Mouse (Mus musculus) midbrain, postnatal 0 days (tissue): ENCODE measurements at regions not wholly inside any gene's neighbourhood (a gene's known extent, or its start where the extent isn't known, plus 50 kb on each side); places are given as distances from the start of the nearest gene placed in this dataset.

Experiments
- ATAC-seq: fragments of 200-750 bp; cut with Nextera tagmentation; 2 replicates; pipeline ENCODE4 v1.8.0; 2017; ENCODE audit warnings: moderate number of reproducible peaks, mild to moderate bottlenecking, moderate TSS enrichment, moderate library complexity; ENCODE audit not compliant: low FRiP score
- DNase-seq: peaks from one replicate; pipeline ENCODE4 v3.0.0-alpha.2; 2015; ENCODE audit warnings: low spot score
- H3K27ac ChIP-seq: fragments of 300-500 bp; sonication (generic); 2 replicates; pipeline ENCODE4 v1.5.1; 2014; ENCODE audit warnings: low read depth, mild to moderate bottlenecking, low read length, mixed read lengths
- H3K27me3 ChIP-seq: fragments of 300-500 bp; sonication (generic); 2 replicates; pipeline ENCODE4 v1.6.1; 2014; ENCODE audit warnings: low read length, control low read depth, mixed read lengths; ENCODE audit not compliant: insufficient read depth
- H3K36me3 ChIP-seq: fragments of 300-500 bp; sonication (generic); 2 replicates; pipeline ENCODE4 v1.6.1; 2014; ENCODE audit warnings: low read length, control low read depth, mixed read lengths; ENCODE audit not compliant: insufficient read depth
- H3K4me1 ChIP-seq: fragments of 300-500 bp; sonication (generic); 2 replicates; pipeline ENCODE4 v1.6.1; 2014; ENCODE audit warnings: mild to moderate bottlenecking, control low read depth, antibody characterized with exemption, low read length, mixed read lengths; ENCODE audit not compliant: insufficient read depth
- H3K4me2 ChIP-seq: fragments of 300-500 bp; sonication (generic); 2 replicates; pipeline ENCODE4 v1.6.1; 2014; ENCODE audit warnings: low read depth, mild to moderate bottlenecking, low read length, mixed read lengths; ENCODE audit not compliant: poor library complexity, severe bottlenecking
- H3K4me3 ChIP-seq: fragments of 300-500 bp; sonication (generic); 2 replicates; pipeline ENCODE4 v1.5.1; 2014; ENCODE audit warnings: low read depth, mild to moderate bottlenecking, low read length, moderate library complexity
- H3K9ac ChIP-seq: fragments of 300-500 bp; sonication (generic); replicated peaks from 2 replicates; pipeline ENCODE4 v1.6.1; 2014; ENCODE audit warnings: mild to moderate bottlenecking, low read length, moderate library complexity, mixed read lengths; ENCODE audit not compliant: poor library complexity, severe bottlenecking
- H3K9me3 ChIP-seq: fragments of 300-500 bp; sonication (generic); 2 replicates; pipeline ENCODE4 v1.6.1; 2016; ENCODE audit warnings: low read length, control low read depth
- CTCF ChIP-seq: IDR thresholded peaks from 2 replicates; pipeline ENCODE4 v1.5.1; 2016; ENCODE audit warnings: antibody characterized with exemption, mild to moderate bottlenecking
- WGBS: fragments of 180-500 bp; shearing (Covaris S2); extraction: QIAGEN DNeasy Blood & Tissue Kit; methylation state at CpG from one replicate; pipeline ENCODE4 v1.1.7; 2014; 5-methylcytosine and 5-hydroxymethylcytosine counted together

DNA sequence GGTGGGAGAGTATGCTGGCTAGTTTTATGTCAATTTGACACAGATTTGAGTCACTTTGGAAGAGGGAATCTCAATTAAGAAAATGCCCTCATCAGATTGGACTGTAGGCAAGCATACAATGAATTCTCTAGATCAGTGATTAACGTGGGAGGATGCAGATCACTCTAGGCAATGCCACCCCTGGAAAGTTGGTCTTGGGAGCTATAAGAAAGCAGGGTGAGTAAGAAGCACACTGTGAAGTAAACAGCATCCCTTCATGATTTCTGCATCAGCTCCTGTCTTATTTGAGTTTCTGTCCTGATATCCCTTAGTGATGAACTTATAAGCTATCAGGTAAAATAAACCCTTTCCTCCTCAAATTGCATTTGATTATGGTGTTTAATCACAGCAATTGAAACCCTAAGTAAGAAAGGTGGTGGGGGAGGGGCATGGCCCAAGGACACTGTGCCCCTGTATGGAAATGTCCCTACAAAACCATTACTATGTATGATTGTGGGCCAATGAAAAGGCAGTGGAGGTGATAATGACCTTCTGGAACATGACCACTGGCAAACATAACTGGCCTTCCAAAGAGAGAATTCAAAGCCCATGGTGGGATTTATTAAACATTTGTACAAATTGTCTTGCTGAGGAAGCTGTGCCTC is 640.3 kb upstream of the Vstm2b start:
- H3K4me3 ChIP-seq, result no peak overlapping the region
- H3K9ac ChIP-seq, result no peak overlapping the region
- DNase-seq, result no peak
- WGBS, result 63% methylated on average over 1 of the region's 1 CpGs
- H3K9me3 ChIP-seq, result no peaks in the 10 kb centered on the region
- H3K4me2 ChIP-seq, result no peak overlapping the region
- ATAC-seq, result no peak
- no peak for TF ChIP-seq CTCF
- H3K27ac ChIP-seq, result no peak overlapping the region
- no peaks in the 10 kb centered on the region for H3K27me3 ChIP-seq
- no peaks in the 10 kb centered on the region for H3K36me3 ChIP-seq
- H3K4me1 ChIP-seq, result no peaks in the 10 kb centered on the region

DNA sequence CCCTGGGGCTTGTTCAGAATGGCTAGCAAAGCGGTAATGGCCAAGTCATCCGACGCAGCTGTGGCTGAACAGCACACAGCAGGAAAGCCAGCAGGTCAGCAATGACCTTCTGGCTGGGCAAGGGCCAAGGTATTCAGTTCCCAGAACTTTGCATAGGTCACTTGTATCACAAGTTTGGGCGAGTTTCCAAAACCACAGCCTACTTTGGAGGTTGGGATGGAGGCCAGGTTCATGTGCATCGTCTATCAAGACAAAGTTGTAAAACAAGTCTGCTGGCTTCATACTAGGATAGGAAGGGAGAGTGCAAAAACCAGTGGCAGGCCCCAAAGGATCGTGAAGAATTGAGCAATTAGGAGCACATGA is 639.8 kb upstream of the Vstm2b start:
- Histone ChIP-seq H3K4me1 (no peaks in the 10 kb centered on the region), H3K9me3 (no peaks in the 10 kb centered on the region), H3K4me2 (no peak overlapping the region), H3K36me3 (no peaks in the 10 kb centered on the region), H3K4me3 (no peak overlapping the region), H3K27ac (no peak overlapping the region), H3K27me3 (no peaks in the 10 kb centered on the region), H3K9ac (no peak overlapping the region)
- ATAC-seq (no peak), DNase-seq (peak; percentile 16)
- no peak for TF ChIP-seq CTCF
- WGBS, result 65% methylated on average over 6 of the region's 6 CpGs

DNA sequence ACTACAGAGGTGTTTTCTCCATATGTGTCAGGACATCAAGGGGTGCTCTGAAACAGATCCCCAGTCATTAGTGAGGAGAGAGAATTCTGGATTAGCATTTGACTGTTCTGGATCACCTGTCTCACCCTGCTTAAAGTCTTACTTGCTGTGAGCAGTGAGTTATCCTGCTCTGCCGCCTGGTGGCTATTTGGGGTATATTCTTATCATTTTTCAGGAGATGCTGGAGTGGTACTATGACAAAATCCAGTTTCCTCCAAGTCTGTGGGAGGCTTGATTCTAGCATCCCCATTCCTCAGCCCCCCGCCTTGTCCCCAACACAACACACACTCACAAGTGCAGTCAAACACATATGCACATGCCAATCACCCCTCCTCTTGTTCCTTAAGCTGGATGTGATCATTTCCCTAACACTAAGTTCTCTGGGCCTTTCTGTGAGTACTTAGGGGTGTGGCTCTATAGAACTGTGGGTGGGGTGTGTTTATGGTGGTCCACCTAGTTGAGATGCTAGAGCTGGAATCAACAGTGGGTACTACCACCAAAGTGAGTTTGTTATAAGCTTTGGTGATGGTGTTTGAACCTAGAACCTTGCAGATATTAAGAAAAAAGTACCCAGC is 624.6 kb upstream of the Vstm2b start:
- DNase-seq (peak; percentile 72), ATAC-seq (peak; percentile 79)
- TF ChIP-seq CTCF, result peak; percentile 92
- Histone ChIP-seq H3K36me3 (no peaks in the 10 kb centered on the region), H3K27ac (no peak overlapping the region), H3K4me3 (no peak overlapping the region), H3K9me3 (no peaks in the 10 kb centered on the region), H3K27me3 (peaks cover 5% of the 10 kb centered on the region; the same call in 1 of the 2 replicates), H3K4me2 (no peak overlapping the region), H3K9ac (no peak overlapping the region), H3K4me1 (peaks cover 5% of the 10 kb centered on the region; the same call in 1 of the 2 replicates)
- WGBS, result 13% methylated on average over 2 of the region's 2 CpGs

- TF ChIP-seq CTCF, result no peak
- H3K9me3 ChIP-seq, result no peaks in the 10 kb centered on the region
- peaks cover 5% of the 10 kb centered on the region; the same call in 1 of the 2 replicates for H3K4me1 ChIP-seq
- H3K4me2 ChIP-seq, result no peak overlapping the region
- H3K9ac ChIP-seq, result no peak overlapping the region
- H3K27ac ChIP-seq, result no peak overlapping the region
- DNase-seq, result no peak
- ATAC-seq, result no peak
- no peak overlapping the region for H3K4me3 ChIP-seq
- no peaks in the 10 kb centered on the region for H3K36me3 ChIP-seq
- peaks cover 5% of the 10 kb centered on the region; the same call in 1 of the 2 replicates for H3K27me3 ChIP-seq
- 35% methylated on average over 9 of the region's 9 CpGs for WGBS
Observed at GRCm38 (mm10) chr7:40275078-40275477, 623.0 kb upstream of the Vstm2b start.

- no peak for TF ChIP-seq CTCF
- WGBS, result 9% methylated on average over 4 of the region's 4 CpGs
- Histone ChIP-seq H3K36me3 (no peaks in the 10 kb centered on the region), H3K9ac (no peak overlapping the region), H3K4me2 (no peak overlapping the region), H3K4me3 (no peak overlapping the region), H3K27me3 (peaks cover 5% of the 10 kb centered on the region; the same call in 1 of the 2 replicates), H3K9me3 (no peaks in the 10 kb centered on the region), H3K27ac (no peak overlapping the region), H3K4me1 (peaks cover 5% of the 10 kb centered on the region; the same call in 1 of the 2 replicates)
- no peak for DNase-seq
- ATAC-seq, result no peak
Observed at GRCm38 (mm10) chr7:40275658-40276057, 622.5 kb upstream of the Vstm2b start.

- peaks cover 5% of the 10 kb centered on the region; the same call in 1 of the 2 replicates for H3K27me3 ChIP-seq
- WGBS, result 22% methylated on average over 5 of the region's 5 CpGs
- DNase-seq, result peak; percentile 60
- H3K9ac ChIP-seq, result no peak overlapping the region
- no peak for ATAC-seq
- no peak overlapping the region for H3K4me3 ChIP-seq
- no peak overlapping the region for H3K27ac ChIP-seq
- TF ChIP-seq CTCF, result no peak
- H3K9me3 ChIP-seq, result no peaks in the 10 kb centered on the region
- peaks cover 5% of the 10 kb centered on the region; the same call in 1 of the 2 replicates for H3K4me1 ChIP-seq
- H3K4me2 ChIP-seq, result no peak overlapping the region
- no peaks in the 10 kb centered on the region for H3K36me3 ChIP-seq
Observed at GRCm38 (mm10) chr7:40276116-40276515, 622.0 kb upstream of the Vstm2b start.
